Mouse (Mus musculus) CH12.LX (cell line): ENCODE data around the gene Prr23a1. TPM values are rescaled to one million over a fixed set of nuclear protein-coding genes. Genes with fewer than 3 reads are reported as not detected.

Experiments
- DNase-seq: peaks from one replicate; pipeline ENCODE4 v3.0.0-alpha.2; 2013; ENCODE audit errors: extremely low read depth
- H3K27ac ChIP-seq: 2 replicates; pipeline ENCODE4 v1.5.1; 2012; ENCODE audit warnings: low read depth, mild to moderate bottlenecking, control low read depth, moderate library complexity; ENCODE audit not compliant: insufficient read depth
- H3K27me3 ChIP-seq: replicated peaks from 2 replicates; pipeline ENCODE3; 2012; ENCODE audit warnings: inconsistent platforms
- H3K36me3 ChIP-seq, 2 experiments: replicated peaks in 1 of 2; 2 replicates each; pipeline versions ENCODE3 to v1.6.1; 2012; ENCODE audit warnings: inconsistent platforms in 1 of 2, low read length in 1 of 2, mild to moderate bottlenecking in 1 of 2, mixed read lengths in 1 of 2, moderate library complexity in 1 of 2; ENCODE audit not compliant: control insufficient read depth in 1 of 2, insufficient read depth in 1 of 2
- H3K4me1 ChIP-seq, 2 experiments: 2 replicates each; pipeline ENCODE4 v1.6.1; 2012; ENCODE audit warnings: inconsistent platforms in 1 of 2, moderate library complexity in 1 of 2; ENCODE audit not compliant: insufficient read depth in 2 of 2, control insufficient read depth in 1 of 2
- H3K4me2 ChIP-seq: 2 replicates; pipeline ENCODE4 v1.6.1; 2012; ENCODE audit warnings: low read depth, mild to moderate bottlenecking, control low read depth; ENCODE audit not compliant: poor library complexity, insufficient read depth, severe bottlenecking
- H3K4me3 ChIP-seq, 3 experiments: fragments of 150-350 bp in 1 of 3; sonication (generic) in 1 of 3; replicated peaks in 1 of 3; 2 replicates each; pipeline versions ENCODE3 to v1.5.1; 2011 to 2012; ENCODE audit warnings: low read depth in 2 of 3, low read length in 2 of 3, mild to moderate bottlenecking in 2 of 3, moderate library complexity in 2 of 3, control low read depth in 1 of 3, improper control_type of control experiment in 1 of 3, inconsistent platforms in 1 of 3, mixed read lengths in 1 of 3; ENCODE audit not compliant: poor library complexity in 1 of 3
- H3K79me2 ChIP-seq: replicated peaks from 2 replicates; pipeline ENCODE4 v1.6.1; 2012; ENCODE audit warnings: mild to moderate bottlenecking, moderate library complexity; ENCODE audit not compliant: control insufficient read depth, poor library complexity, insufficient read depth, severe bottlenecking; ENCODE audit errors: extremely low read depth
- H3K9ac ChIP-seq: 2 replicates; pipeline ENCODE4 v1.6.1; 2012; ENCODE audit warnings: low read depth, mild to moderate bottlenecking, control low read depth, moderate library complexity; ENCODE audit not compliant: insufficient read depth
- H3K9me3 ChIP-seq: replicated peaks from 2 replicates; pipeline ENCODE3; 2012; ENCODE audit warnings: low read length, inconsistent platforms, mixed read lengths
- CHD1 ChIP-seq: IDR thresholded peaks from 2 replicates; pipeline ENCODE4 v1.6.1; 2012; ENCODE audit warnings: low read depth, low read length, improper control_type of control experiment, inconsistent platforms
- CTCF ChIP-seq, 2 experiments: IDR thresholded peaks in 1 of 2; conservative IDR thresholded peaks in 1 of 2; 2 replicates each; pipeline ENCODE4 v1.5.1; 2011 to 2012; ENCODE audit warnings: low read depth in 2 of 2, low read length in 2 of 2, improper control_type of control experiment in 1 of 2, inconsistent platforms in 1 of 2, mild to moderate bottlenecking in 1 of 2, moderate library complexity in 1 of 2
- E2F4 ChIP-seq: IDR thresholded peaks from 2 replicates; pipeline ENCODE4 v1.6.1; 2011; ENCODE audit warnings: low read depth, low read length, improper control_type of control experiment; ENCODE audit not compliant: insufficient replicate concordance
- EP300 ChIP-seq: IDR thresholded peaks from 2 replicates; pipeline ENCODE4 v1.6.1; 2011; ENCODE audit warnings: low read length, improper control_type of control experiment
- MEF2A ChIP-seq: IDR thresholded peaks from 2 replicates; pipeline ENCODE4 v1.6.1; 2014; ENCODE audit warnings: low read depth, mild to moderate bottlenecking, inconsistent platforms, low read length, improper control_type of control experiment, borderline replicate concordance
- MXI1 ChIP-seq: IDR thresholded peaks from 2 replicates; pipeline ENCODE4 v1.6.1; 2011; ENCODE audit warnings: mild to moderate bottlenecking, low read depth, low read length, improper control_type of control experiment
- NELFE ChIP-seq: IDR thresholded peaks from 2 replicates; pipeline ENCODE4 v1.6.1; 2011; ENCODE audit warnings: low read depth, low read length, improper control_type of control experiment
- NRF1 ChIP-seq: IDR thresholded peaks from 2 replicates; pipeline ENCODE4 v1.6.1; 2014; ENCODE audit warnings: low read depth, mild to moderate bottlenecking, inconsistent platforms, low read length, improper control_type of control experiment, moderate library complexity
- PAX5 ChIP-seq: IDR thresholded peaks from 2 replicates; pipeline ENCODE4 v1.6.1; 2012; ENCODE audit warnings: low read length, inconsistent platforms, mixed read lengths
- POLR2A ChIP-seq: IDR thresholded peaks from 2 replicates; pipeline ENCODE4 v1.6.1; 2011; ENCODE audit warnings: low read depth, mild to moderate bottlenecking, improper control_type of control experiment, low read length
- POLR2AphosphoS2 ChIP-seq: IDR thresholded peaks from 2 replicates; pipeline ENCODE4 v1.6.1; 2011; ENCODE audit warnings: low read depth, low read length, improper control_type of control experiment
- RCOR1 ChIP-seq: conservative IDR thresholded peaks from 2 replicates; pipeline ENCODE4 v1.6.1; 2012; ENCODE audit warnings: low read depth, mild to moderate bottlenecking, inconsistent platforms, low read length, improper control_type of control experiment
- SIN3A ChIP-seq: IDR thresholded peaks from 2 replicates; pipeline ENCODE4 v1.6.1; 2012; ENCODE audit warnings: low read length, improper control_type of control experiment, inconsistent platforms
- SMC3 ChIP-seq: IDR thresholded peaks from 2 replicates; pipeline ENCODE4 v1.6.1; 2011; ENCODE audit warnings: low read depth, low read length, improper control_type of control experiment
- TBP ChIP-seq: conservative IDR thresholded peaks from 2 replicates; pipeline ENCODE4 v1.6.1; 2011; ENCODE audit warnings: low read depth, low read length, improper control_type of control experiment
- TCF12 ChIP-seq: IDR thresholded peaks from 2 replicates; pipeline ENCODE4 v1.6.1; 2014; ENCODE audit warnings: low read depth, mild to moderate bottlenecking, inconsistent platforms, low read length, improper control_type of control experiment
- UBTF ChIP-seq: IDR thresholded peaks from 2 replicates; pipeline ENCODE4 v1.6.1; 2012; ENCODE audit warnings: low read depth, mild to moderate bottlenecking, inconsistent platforms, low read length, improper control_type of control experiment, moderate library complexity
- USF2 ChIP-seq: conservative IDR thresholded peaks from 2 replicates; pipeline ENCODE4 v1.6.1; 2011; ENCODE audit warnings: low read depth, low read length, improper control_type of control experiment
- ZC3H11A ChIP-seq: IDR thresholded peaks from 2 replicates; pipeline ENCODE4 v1.6.1; 2012; ENCODE audit warnings: low read depth, mild to moderate bottlenecking, inconsistent platforms, low read length, improper control_type of control experiment
- ZKSCAN1 ChIP-seq: IDR thresholded peaks from 2 replicates; pipeline ENCODE4 v1.6.1; 2012; ENCODE audit warnings: low read depth, inconsistent platforms, low read length, improper control_type of control experiment, borderline replicate concordance
- ZNF384 ChIP-seq: IDR thresholded peaks from 2 replicates; pipeline ENCODE4 v1.6.1; 2012; ENCODE audit warnings: low read depth, low read length, improper control_type of control experiment, inconsistent platforms
- dilution Hi-C: fragments of 300-500 bp; cut with MboI; formaldehyde crosslinking; loops from 2 replicates; pipeline ENCODE4 v1.14.3; 2020; ENCODE audit warnings: low sequenced_read_pairs; ENCODE audit not compliant: extremely low pct_unique_long_range_greater_than_20kb, extremely low pct_ligation_motif_present
- in situ Hi-C: fragments of 300-500 bp; cut with MboI; formaldehyde crosslinking; loops from 3 replicates; pipeline ENCODE4 v1.14.3; 2019; ENCODE audit warnings: low sequenced_read_pairs, low pct_ligation_motif_present, low pct_unique_long_range_greater_than_20kb, mixed read lengths
- polyA plus RNA-seq: library from polyadenylated mRNA; unstranded; fragments of >175 nt; gene quantifications from 2 replicates; pipeline ENCODE4 v1.2.1, GENCODE M21; 2012; ENCODE audit warnings: low read depth; ENCODE audit not compliant: insufficient read length
- total RNA-seq, 2 experiments: library from RNA; depleted of rRNA; stranded (reverse); fragments of 300-350 nt in 1 of 2; fragments of >200 nt in 1 of 2; gene quantifications; 2 replicates each; pipeline ENCODE4 v1.2.3; 2012 to 2014

Gene Prr23a1
- total and polyA plus RNA-seq, 3 experiments, result not detected

DNA sequence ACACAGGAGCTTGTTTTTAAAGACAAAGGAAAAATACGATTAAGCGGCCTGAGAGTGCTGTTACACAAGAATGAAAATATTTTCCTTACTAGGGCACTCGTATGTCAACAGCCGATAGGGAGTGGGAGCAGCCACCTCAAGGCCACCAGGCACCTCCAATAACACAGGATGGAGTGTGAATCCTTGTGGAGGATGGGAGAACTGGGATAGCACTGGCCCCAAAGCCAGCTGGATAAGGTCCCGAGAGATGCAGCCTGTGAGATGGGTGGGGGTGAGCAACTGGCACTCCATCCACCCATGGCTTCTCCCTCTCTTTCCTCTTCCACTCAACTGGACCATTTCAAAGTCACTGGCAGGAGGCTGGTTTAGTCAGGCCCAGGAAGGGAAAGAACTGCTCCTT lies 23.3 kb upstream of the Prr23a1 start:
- Histone ChIP-seq H3K27ac (no peak overlapping the region), H3K4me1 (no peaks in the 10 kb centered on the region), H3K9ac (no peak overlapping the region), H3K4me2 (no peak overlapping the region), H3K79me2 (no peaks in the 10 kb centered on the region), H3K36me3 (no peaks in the 10 kb centered on the region), H3K4me3 (no peak overlapping the region), H3K27me3 (peaks cover 34% of the 10 kb centered on the region), H3K9me3 (no peaks in the 10 kb centered on the region)
- dilution Hi-C loops (no loop called here), in situ Hi-C loops (no loop called here)
- no peak for TF ChIP-seq POLR2A
- no peak for TF ChIP-seq MEF2A
- no peak for TF ChIP-seq POLR2AphosphoS2
- TF ChIP-seq SMC3, result no peak
- TF ChIP-seq TCF12, result no peak
- no peak for TF ChIP-seq ZKSCAN1
- no peak for TF ChIP-seq MXI1
- TF ChIP-seq NELFE, result no peak
- TF ChIP-seq USF2, result no peak
- TF ChIP-seq PAX5, result no peak
- no peak for TF ChIP-seq TBP
- no peak for TF ChIP-seq CHD1
- TF ChIP-seq E2F4, result no peak
- no peak for TF ChIP-seq RCOR1
- TF ChIP-seq ZC3H11A, result no peak
- no peak for TF ChIP-seq EP300
- DNase-seq, result no peak

DNA sequence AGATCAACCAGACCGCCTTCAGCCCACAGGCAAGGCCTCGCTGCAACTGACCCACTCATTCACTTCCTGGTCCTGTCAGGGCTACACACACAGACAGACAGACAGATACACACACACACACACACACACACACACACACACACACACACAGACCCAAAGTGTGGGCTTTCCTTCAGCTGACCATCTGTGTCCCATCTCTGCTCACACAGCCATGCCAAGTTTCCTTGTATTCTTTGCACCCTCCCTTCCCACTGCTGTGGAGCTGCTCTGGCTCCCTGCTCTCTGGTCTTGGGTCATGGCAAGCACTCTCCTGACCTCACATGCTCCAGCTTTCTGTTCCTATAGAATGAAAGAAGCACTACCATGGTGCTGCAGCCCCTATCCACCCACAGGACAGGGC lies 22.8 kb upstream of the Prr23a1 start:
- Histone ChIP-seq H3K79me2 (no peaks in the 10 kb centered on the region), H3K27me3 (peaks cover 35% of the 10 kb centered on the region), H3K4me3 (no peak overlapping the region), H3K9me3 (no peaks in the 10 kb centered on the region), H3K27ac (no peak overlapping the region), H3K36me3 (no peaks in the 10 kb centered on the region), H3K9ac (no peak overlapping the region), H3K4me2 (no peak overlapping the region), H3K4me1 (no peaks in the 10 kb centered on the region)
- in situ Hi-C loops (no loop called here), dilution Hi-C loops (no loop called here)
- no peak for DNase-seq
- TF ChIP-seq UBTF, result no peak
- TF ChIP-seq SIN3A, result no peak
- TF ChIP-seq ZNF384, result no peak
- TF ChIP-seq ZC3H11A, result no peak
- no peak for TF ChIP-seq CHD1
- TF ChIP-seq CTCF (conservative IDR thresholded peaks at IDR 0.05 in 1 of 2, IDR thresholded peaks at IDR 0.05 in 1 of 2; ENCODE audit: low read depth in 2 of 2, low read length in 2 of 2), result no peak
- no peak for TF ChIP-seq NRF1
